Mouse (Mus musculus) cerebellum, postnatal 25 days (tissue): Measurements from ENCODE around the gene Calcoco1.

ENCODE experiments used
- DNase-seq, 2 experiments: peaks; one replicate each; pipeline ENCODE4 v3.0.0; 2021; ENCODE audit warnings: mixed read lengths in 2 of 2

Gene Calcoco1

GRCm38 (mm10) chr15:102721980-102722475 is at the start of gene Calcoco1:
Calcoco1 (minus strand) TSS chr15:102722178.
- peak; percentile 95 to 98 for DNase-seq

- DNase-seq, result no peak
Observed at GRCm38 (mm10) chr15:102770866-102771265, 48.9 kb upstream of the Calcoco1 start.

- DNase-seq, result no peak
Observed at GRCm38 (mm10) chr15:102765207-102765606, 43.2 kb upstream of the Calcoco1 start.

GRCm38 (mm10) chr15:102761745-102762378 is 39.9 kb upstream of the Calcoco1 start:
- peak; percentile 57 to 70 for DNase-seq

- no peak for DNase-seq
Observed at GRCm38 (mm10) chr15:102757686-102758085, 35.7 kb upstream of the Calcoco1 start.

GRCm38 (mm10) chr15:102755053-102755452 is 33.1 kb upstream of the Calcoco1 start:
- DNase-seq, result no peak

GRCm38 (mm10) chr15:102754361-102754760 is 32.4 kb upstream of the Calcoco1 start:
- no peak for DNase-seq

GRCm38 (mm10) chr15:102753170-102753569 is 31.2 kb upstream of the Calcoco1 start:
- peak; percentile 48 to 66 for DNase-seq

- no peak for DNase-seq
Observed at GRCm38 (mm10) chr15:102752164-102752563, 30.2 kb upstream of the Calcoco1 start.

GRCm38 (mm10) chr15:102750241-102750640 is 28.3 kb upstream of the Calcoco1 start:
- peak; percentile 41 to 53 for DNase-seq

- no peak for DNase-seq
Observed at GRCm38 (mm10) chr15:102749103-102749502, 27.1 kb upstream of the Calcoco1 start.

- DNase-seq, result no peak
Observed at GRCm38 (mm10) chr15:102747853-102748252, 25.9 kb upstream of the Calcoco1 start.

GRCm38 (mm10) chr15:102747286-102747640 is 25.3 kb upstream of the Calcoco1 start:
- DNase-seq, result peak in 1 of 2 experiments; percentile 73

GRCm38 (mm10) chr15:102746488-102747285 is 24.7 kb upstream of the Calcoco1 start:
- DNase-seq, result peak; percentile 87 to 89

- DNase-seq, result no peak
Observed at GRCm38 (mm10) chr15:102746126-102746487, 24.1 kb upstream of the Calcoco1 start.

- no peak for DNase-seq
Observed at GRCm38 (mm10) chr15:102745387-102745786, 23.4 kb upstream of the Calcoco1 start.

- no peak for DNase-seq
Observed at GRCm38 (mm10) chr15:102744831-102745230, 22.9 kb upstream of the Calcoco1 start.

GRCm38 (mm10) chr15:102744416-102744815 is 22.4 kb upstream of the Calcoco1 start:
- no peak for DNase-seq

- DNase-seq, result no peak
Observed at GRCm38 (mm10) chr15:102743996-102744395, 22.0 kb upstream of the Calcoco1 start.

GRCm38 (mm10) chr15:102743196-102743595 is 21.2 kb upstream of the Calcoco1 start:
- DNase-seq, result peak in 1 of 2 experiments; percentile 36

GRCm38 (mm10) chr15:102742589-102742988 is 20.6 kb upstream of the Calcoco1 start:
- peak; percentile 95 to 97 for DNase-seq

- peak; percentile 76 to 85 for DNase-seq
Observed at GRCm38 (mm10) chr15:102739520-102740297, 17.7 kb upstream of the Calcoco1 start.

- DNase-seq, result no peak
Observed at GRCm38 (mm10) chr15:102738434-102738833, 16.5 kb upstream of the Calcoco1 start.
